Mouse (Mus musculus) intestine, postnatal 0 days (tissue): Measurements from ENCODE around the gene Muc4. TPM values are rescaled to one million over a fixed set of nuclear protein-coding genes. Genes with fewer than 3 reads are reported as not detected.

Experiments
- ATAC-seq: fragments of 200-750 bp; cut with Nextera tagmentation; 2 replicates; pipeline ENCODE4 v1.8.0; 2017; ENCODE audit warnings: mild to moderate bottlenecking, moderate TSS enrichment, moderate library complexity
- H3K27ac ChIP-seq: fragments of 300-500 bp; sonication (generic); 2 replicates; pipeline ENCODE4 v1.5.1; 2014; ENCODE audit warnings: mild to moderate bottlenecking, low read depth, low read length, moderate library complexity
- H3K27me3 ChIP-seq: fragments of 300-500 bp; sonication (generic); replicated peaks from 2 replicates; pipeline ENCODE4 v1.6.1; 2014; ENCODE audit warnings: low read length, mixed read lengths; ENCODE audit not compliant: control insufficient read depth, insufficient read depth
- H3K36me3 ChIP-seq: fragments of 300-500 bp; sonication (generic); 2 replicates; pipeline ENCODE4 v1.6.1; 2014; ENCODE audit warnings: mild to moderate bottlenecking, moderate library complexity; ENCODE audit not compliant: control insufficient read depth, insufficient read depth
- H3K4me1 ChIP-seq: fragments of 300-500 bp; sonication (generic); replicated peaks from 2 replicates; pipeline ENCODE4 v1.6.1; 2014; ENCODE audit warnings: antibody characterized with exemption, low read length, mixed read lengths; ENCODE audit not compliant: control insufficient read depth, insufficient read depth
- H3K4me2 ChIP-seq: fragments of 300-500 bp; sonication (generic); replicated peaks from 2 replicates; pipeline ENCODE4 v1.6.1; 2014; ENCODE audit warnings: low read depth, mild to moderate bottlenecking, moderate library complexity
- H3K4me3 ChIP-seq: fragments of 300-500 bp; sonication (generic); 2 replicates; pipeline ENCODE4 v1.5.1; 2014; ENCODE audit warnings: low read depth, low read length
- H3K9ac ChIP-seq: fragments of 300-500 bp; sonication (generic); 2 replicates; pipeline ENCODE4 v1.6.1; 2014; ENCODE audit warnings: mild to moderate bottlenecking, low read depth, low read length
- H3K9me3 ChIP-seq: fragments of 300-500 bp; sonication (generic); 2 replicates; pipeline ENCODE4 v1.6.1; 2016; ENCODE audit warnings: mixed run types; ENCODE audit not compliant: control insufficient read depth
- CTCF ChIP-seq: sonication (generic); IDR thresholded peaks from 2 replicates; pipeline ENCODE4 v1.5.1; 2016; ENCODE audit warnings: low read depth, mild to moderate bottlenecking, control low read depth, antibody characterized with exemption, moderate library complexity
- WGBS: fragments of 180-500 bp; shearing (Covaris S2); extraction: QIAGEN DNeasy Blood & Tissue Kit; methylation state at CpG from one replicate; pipeline ENCODE4 v1.1.7; 2014; 5-methylcytosine and 5-hydroxymethylcytosine counted together
- polyA plus RNA-seq: library from polyadenylated mRNA; unstranded; fragments of >200 nt; fragmentation: Nextera tagmentation; extraction: Ambion mirVana; gene quantifications from 2 replicates; pipeline ENCODE4 v1.2.1, GENCODE M21; 2015

The Muc4 gene
- polyA plus RNA-seq, 1 experiment from 2014 or later, result 0.95 TPM

DNA sequence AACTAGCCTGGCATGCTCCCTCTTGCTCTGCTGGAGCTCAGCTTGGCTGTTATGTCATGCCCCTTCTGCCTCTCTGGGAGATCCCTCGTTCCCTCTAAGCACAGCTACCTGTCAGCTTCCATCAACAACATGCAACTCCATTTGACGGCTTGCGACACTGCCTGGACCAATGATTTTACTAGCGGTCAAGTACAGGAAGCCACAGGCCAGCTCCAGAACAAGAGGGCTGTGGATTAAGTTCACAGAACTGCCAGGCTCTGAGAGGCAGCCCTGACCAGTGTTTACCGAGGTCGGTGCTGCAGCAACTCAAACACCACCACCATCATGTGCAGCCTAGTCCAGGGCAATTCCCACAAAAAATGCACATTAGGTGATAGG is 86.8 kb downstream of the Muc4 start:
- no peak for ATAC-seq
- Histone ChIP-seq H3K36me3 (peaks cover 52% of the 10 kb centered on the region), H3K4me1 (no peaks in the 10 kb centered on the region), H3K9ac (no peak overlapping the region), H3K27me3 (no peaks in the 10 kb centered on the region), H3K9me3 (no peaks in the 10 kb centered on the region), H3K4me2 (no peak overlapping the region), H3K27ac (peak overlapping the region; percentile 21; the same call in 1 of the 2 replicates), H3K4me3 (no peak overlapping the region)
- TF ChIP-seq CTCF, result no peak
- whole genome bisulfite sequencing, result 66% methylated on average over 6 of the region's 6 CpGs

DNA sequence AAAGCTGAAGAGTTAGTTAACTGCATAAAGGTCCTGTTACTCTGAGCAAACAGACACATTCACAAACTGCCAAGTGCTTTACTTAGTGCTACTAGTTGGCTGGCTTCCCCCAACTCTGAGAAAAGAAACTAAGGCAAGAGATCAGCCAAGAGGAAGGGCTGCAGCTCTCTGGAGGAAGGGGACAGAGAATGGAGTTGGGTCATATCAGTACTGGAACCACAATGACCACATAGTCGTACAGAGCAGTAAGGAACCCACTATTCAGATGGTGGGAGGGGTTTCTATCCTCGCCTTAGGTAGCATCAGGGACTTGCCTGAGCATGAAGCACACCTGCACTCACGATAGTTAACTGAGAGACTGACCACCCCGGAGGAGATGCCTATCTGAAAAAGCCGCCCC is 87.2 kb downstream of the Muc4 start:
- Histone ChIP-seq H3K4me1 (no peaks in the 10 kb centered on the region), H3K4me3 (no peak overlapping the region), H3K27ac (no peak overlapping the region), H3K9ac (no peak overlapping the region), H3K36me3 (peaks cover 56% of the 10 kb centered on the region), H3K27me3 (no peaks in the 10 kb centered on the region), H3K4me2 (no peak overlapping the region), H3K9me3 (no peaks in the 10 kb centered on the region)
- TF ChIP-seq CTCF, result no peak
- 83% methylated on average over 5 of the region's 5 CpGs for WGBS
- no peak for ATAC-seq

DNA sequence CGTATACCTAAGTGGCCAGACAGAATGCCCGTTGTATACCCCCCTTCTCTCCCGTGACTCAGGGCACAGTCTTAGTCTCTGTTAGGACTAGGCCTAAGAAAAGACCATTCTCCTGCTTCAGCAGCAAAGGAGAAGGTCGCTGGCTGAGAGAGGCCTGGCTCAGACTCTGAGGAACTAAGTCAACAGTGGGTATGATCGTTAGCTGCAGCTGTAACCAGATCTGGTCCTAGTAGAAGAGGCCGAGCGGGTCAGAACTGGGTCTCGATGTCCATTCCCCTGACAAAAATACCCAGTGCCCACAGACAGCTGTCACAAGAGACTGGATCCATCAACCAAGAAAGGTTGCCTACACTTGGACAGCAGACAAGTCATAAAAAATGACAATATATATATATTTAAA is 87.8 kb downstream of the Muc4 start:
- H3K4me2 ChIP-seq, result no peak overlapping the region
- no peaks in the 10 kb centered on the region for H3K9me3 ChIP-seq
- H3K4me3 ChIP-seq, result no peak overlapping the region
- peaks cover 62% of the 10 kb centered on the region for H3K36me3 ChIP-seq
- no peaks in the 10 kb centered on the region for H3K27me3 ChIP-seq
- no peak overlapping the region for H3K9ac ChIP-seq
- WGBS, result 89% methylated on average over 8 of the region's 8 CpGs
- no peak for TF ChIP-seq CTCF
- no peaks in the 10 kb centered on the region for H3K4me1 ChIP-seq
- H3K27ac ChIP-seq, result no peak overlapping the region
- no peak for ATAC-seq

DNA sequence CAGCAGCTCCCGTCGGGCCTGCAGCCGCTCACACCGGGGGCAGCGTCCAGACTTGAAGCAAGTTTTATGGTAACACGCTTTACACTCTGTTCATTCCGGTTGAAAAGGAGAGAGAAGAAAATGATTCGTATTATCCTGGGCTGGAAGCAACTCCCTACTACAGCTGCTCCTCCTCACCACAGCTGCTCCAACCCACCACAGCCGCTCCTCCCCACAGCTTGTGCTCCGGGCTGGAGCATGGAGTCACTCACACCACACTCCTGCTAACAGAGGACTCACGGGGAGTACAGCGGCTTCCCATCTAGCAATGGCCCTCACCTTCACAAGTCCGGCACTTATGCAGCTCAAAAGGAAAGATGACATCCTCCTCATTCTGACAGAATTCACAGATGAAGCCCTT is 88.4 kb downstream of the Muc4 start:
- Histone ChIP-seq H3K36me3 (peaks cover 68% of the 10 kb centered on the region), H3K9ac (no peak overlapping the region), H3K4me1 (no peaks in the 10 kb centered on the region), H3K9me3 (no peaks in the 10 kb centered on the region), H3K4me3 (no peak overlapping the region), H3K27me3 (no peaks in the 10 kb centered on the region), H3K4me2 (no peak overlapping the region), H3K27ac (no peak overlapping the region)
- TF ChIP-seq CTCF, result no peak
- ATAC-seq, result no peak
- WGBS, result 95% methylated on average over 13 of the region's 13 CpGs

DNA sequence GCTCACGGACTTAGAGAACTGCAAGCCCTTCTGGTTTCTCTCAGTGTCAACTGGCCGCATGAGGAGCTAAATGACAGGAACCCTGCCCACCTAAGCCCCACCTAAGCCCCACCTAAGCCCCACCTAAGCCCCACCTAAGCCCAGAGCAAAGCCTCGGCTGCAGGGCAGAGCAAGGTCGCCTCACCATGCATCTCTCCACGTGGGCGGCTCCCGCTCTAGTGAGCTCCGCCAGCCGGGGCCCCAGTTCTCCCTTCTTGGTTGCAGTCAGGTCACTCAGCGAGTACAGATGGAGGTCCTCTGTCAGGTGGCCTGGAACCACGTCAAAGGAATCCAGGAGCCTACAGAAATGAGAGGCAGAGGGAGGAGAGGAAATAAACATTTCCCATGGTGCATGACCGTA is 89.7 kb downstream of the Muc4 start:
- no peak overlapping the region; the same call in 1 of the 2 replicates for H3K27ac ChIP-seq
- no peak overlapping the region for H3K4me2 ChIP-seq

DNA sequence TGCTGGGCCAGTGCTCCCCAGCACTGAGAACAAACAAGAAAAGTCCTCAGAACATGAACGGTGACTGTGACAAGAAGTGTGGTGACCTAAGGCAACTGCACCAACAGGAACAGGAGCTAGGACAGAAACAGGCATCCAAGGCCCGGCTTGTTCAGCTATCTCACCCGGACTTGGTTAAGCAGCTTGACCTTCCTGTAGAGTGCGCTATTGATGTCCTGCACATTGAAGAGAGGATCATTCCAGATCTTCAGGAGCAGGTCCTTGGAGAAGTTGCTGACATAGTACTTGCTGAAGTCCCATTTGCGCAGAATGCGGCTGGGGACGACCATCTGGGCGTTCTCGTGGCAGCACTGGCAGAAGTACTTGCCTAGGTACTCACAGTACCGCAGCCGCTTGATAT is 90.8 kb downstream of the Muc4 start:
- Histone ChIP-seq H3K4me1 (no peaks in the 10 kb centered on the region), H3K4me3 (no peak overlapping the region), H3K4me2 (no peak overlapping the region), H3K27ac (no peak overlapping the region), H3K36me3 (peaks cover 70% of the 10 kb centered on the region), H3K9me3 (no peaks in the 10 kb centered on the region), H3K27me3 (no peaks in the 10 kb centered on the region), H3K9ac (no peak overlapping the region)
- 97% methylated on average over 11 of the region's 11 CpGs for WGBS
- ATAC-seq, result no peak
- TF ChIP-seq CTCF, result peak; percentile 17; the same call in 1 of the 2 replicates

More for the DNA sequence above, 89.7 kb downstream of the Muc4 start:
- WGBS, result 52% methylated on average over 12 of the region's 12 CpGs
- Histone ChIP-seq H3K27me3 (no peaks in the 10 kb centered on the region), H3K36me3 (peaks cover 75% of the 10 kb centered on the region), H3K4me3 (no peak overlapping the region), H3K9ac (no peak overlapping the region), H3K9me3 (no peaks in the 10 kb centered on the region), H3K4me1 (no peaks in the 10 kb centered on the region)
- no peak for TF ChIP-seq CTCF
- no peak for ATAC-seq

DNA sequence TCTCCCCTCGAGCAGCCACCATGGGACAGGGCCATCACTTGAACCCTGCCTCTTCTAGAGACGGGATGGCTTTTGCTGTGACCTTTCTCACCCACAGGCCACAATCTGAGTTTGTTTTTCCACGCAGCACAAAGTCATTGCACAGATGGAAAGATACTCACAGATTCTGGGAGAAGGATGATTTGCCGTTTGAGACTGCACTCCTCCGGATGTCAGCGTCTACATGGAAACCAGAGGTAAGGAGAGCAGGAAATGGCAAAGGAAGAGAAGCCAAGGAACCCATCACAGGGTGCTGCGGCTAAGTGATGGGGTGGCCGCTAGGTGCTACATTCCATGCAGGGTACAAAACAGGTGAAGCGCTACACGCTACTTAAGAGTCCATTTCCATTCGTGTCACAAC is 93.4 kb downstream of the Muc4 start:
- no peak for ATAC-seq
- no peaks in the 10 kb centered on the region for H3K27me3 ChIP-seq
- H3K4me3 ChIP-seq, result no peak overlapping the region
- H3K36me3 ChIP-seq, result peaks cover 63% of the 10 kb centered on the region
- no peaks in the 10 kb centered on the region for H3K4me1 ChIP-seq
- H3K4me2 ChIP-seq, result no peak overlapping the region
- 86% methylated on average over 11 of the region's 11 CpGs for WGBS
- H3K9ac ChIP-seq, result no peak overlapping the region
- H3K27ac ChIP-seq, result no peak overlapping the region
- TF ChIP-seq CTCF, result no peak
- H3K9me3 ChIP-seq, result no peaks in the 10 kb centered on the region
